ENCODE assay signal across 30 mouse cellular contexts in the genomic region with DNA sequence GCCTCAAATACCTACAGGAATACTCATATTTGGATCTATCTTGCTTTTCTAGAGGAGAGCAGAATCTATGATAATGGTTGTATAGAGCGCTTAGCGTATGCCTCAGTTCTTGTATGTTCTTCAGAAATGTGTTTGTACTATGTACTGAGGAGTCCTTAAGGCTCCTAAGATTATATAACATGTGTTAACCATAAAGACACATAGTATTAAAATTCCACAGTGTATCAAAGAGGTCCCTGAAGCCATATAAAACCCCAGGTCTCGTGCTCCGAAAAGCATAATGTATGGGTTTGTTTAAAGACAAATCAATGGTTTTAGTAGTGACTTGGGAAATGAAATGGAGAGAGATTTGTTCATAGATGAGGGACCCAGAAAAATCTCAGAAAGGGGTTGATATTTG.
"Had no signal": no experiment of that assay in that cellular context is flagged by ENCODE, and none has a peak within 500 bp of the region (broad histone marks: within the 10 kb centered on the region; RNA-seq: fewer than 3 reads in every experiment).

No protein-coding gene starts in this region.

- H3K4me2 ChIP-seq: limb, embryonic 12.5 days; limb, embryonic 15.5 days; liver, embryonic 11.5 days; liver, embryonic 12.5 days; liver, embryonic 13.5 days; liver, embryonic 15.5 days; lung, embryonic 14.5 days; lung, embryonic 15.5 days; midbrain, embryonic 11.5 days; midbrain, embryonic 12.5 days; midbrain, embryonic 13.5 days; midbrain, embryonic 15.5 days had no signal

- H3K36me3 ChIP-seq: limb, embryonic 12.5 days; limb, embryonic 15.5 days; liver, embryonic 12.5 days; liver, embryonic 13.5 days; liver, embryonic 15.5 days; lung, embryonic 15.5 days; midbrain, embryonic 10.5 days; midbrain, embryonic 12.5 days; midbrain, embryonic 13.5 days; midbrain, embryonic 15.5 days had no signal

- H3K9me3 ChIP-seq: limb, embryonic 12.5 days; limb, embryonic 15.5 days; liver, embryonic 12.5 days; liver, embryonic 13.5 days; liver, embryonic 15.5 days; lung, embryonic 15.5 days; midbrain, embryonic 10.5 days; midbrain, embryonic 12.5 days; midbrain, embryonic 13.5 days; midbrain, embryonic 15.5 days had no signal

- H3K27ac ChIP-seq: left cerebral cortex, adult 2 months; limb, embryonic 12.5 days; limb, embryonic 15.5 days; liver, embryonic 12.5 days; liver, embryonic 13.5 days; liver, embryonic 14.5 days; liver, embryonic 15.5 days; lung, embryonic 15.5 days; macrophage; midbrain, embryonic 10.5 days; midbrain, embryonic 12.5 days; midbrain, embryonic 13.5 days; midbrain, embryonic 15.5 days had no signal

- H3K4me1 ChIP-seq: limb, embryonic 15.5 days; liver, embryonic 12.5 days; liver, embryonic 13.5 days; liver, embryonic 15.5 days; megakaryocyte, embryonic 14.5 days; midbrain, embryonic 12.5 days; midbrain, embryonic 13.5 days; midbrain, embryonic 15.5 days had no signal

- ATAC-seq: liver, embryonic 12.5 days; liver, postnatal 0 days; lung, postnatal 0 days; midbrain, embryonic 13.5 days; midbrain, embryonic 15.5 days; midbrain, embryonic 16.5 days had no signal

- DNase-seq: left cerebral cortex, postnatal 4 days; liver; liver, embryonic 13.5 days; liver, postnatal 0 days; lung, adult 18-20 months; lung, adult 2 months; lung, embryonic 14.5 days; lung, postnatal 10 days; lung, postnatal 14 days; lung, postnatal 36 days; lung, postnatal 4 days; midbrain, embryonic 14.5 days had no signal

- H3K9ac ChIP-seq: limb, embryonic 12.5 days; limb, embryonic 15.5 days; liver, embryonic 12.5 days; liver, embryonic 13.5 days; liver, embryonic 14.5 days; liver, embryonic 15.5 days; liver, postnatal 0 days; lung, embryonic 14.5 days; lung, embryonic 15.5 days; midbrain, embryonic 12.5 days; midbrain, embryonic 13.5 days; midbrain, embryonic 15.5 days had no signal

- H3K4me3 ChIP-seq: left cerebral cortex, adult 2 months; limb, embryonic 12.5 days; limb, embryonic 15.5 days; liver, embryonic 12.5 days; liver, embryonic 13.5 days; liver, embryonic 15.5 days; lung, embryonic 15.5 days; megakaryocyte, embryonic 14.5 days; midbrain, embryonic 10.5 days; midbrain, embryonic 12.5 days; midbrain, embryonic 13.5 days; midbrain, embryonic 15.5 days; myocyte had no signal

- H3K27me3 ChIP-seq: limb, embryonic 12.5 days; liver, embryonic 12.5 days; liver, embryonic 13.5 days; liver, embryonic 15.5 days; lung, embryonic 15.5 days; megakaryocyte, embryonic 14.5 days; midbrain, embryonic 13.5 days; midbrain, embryonic 15.5 days had no signal
